Mouse (Mus musculus) olfactory bulb, adult 2 months (tissue): Measurements from ENCODE around the gene Hk2.

ENCODE experiments used
- CTCF ChIP-seq: fragments of 200-500 bp; IDR thresholded peaks from 2 replicates; pipeline ENCODE4 v1.5.1; 2012; ENCODE audit warnings: low read depth, mild to moderate bottlenecking, low read length, moderate library complexity; ENCODE audit not compliant: insufficient read depth
- POLR2A ChIP-seq: fragments of 200-500 bp; IDR thresholded peaks from 2 replicates; pipeline ENCODE4 v1.6.1; 2012; ENCODE audit warnings: mild to moderate bottlenecking, low read depth, low read length, moderate library complexity; ENCODE audit not compliant: insufficient read depth

- TF ChIP-seq POLR2A (no peak), CTCF (no peak)
These were observed 13.4 kb downstream of the Hk2 start for GRCm38 (mm10) chr6:82760749-82761357.
